22 mouse cellular contexts compared by ENCODE assay signal in genomic region chr2:30592391-30592790, GRCm38 (mm10). TPM values are rescaled to one million over a fixed set of nuclear protein-coding genes. Genes with fewer than 3 reads are reported as not detected.
DNase-seq lines count a peak whose midpoint lies in the region; ATAC-seq lines count a peak whose summit lies in the region.
"Had no signal": no experiment of that assay in that cellular context is flagged by ENCODE, and none has a peak within 500 bp of the region (broad histone marks: within the 10 kb centered on the region; RNA-seq: fewer than 3 reads in every experiment).

No protein-coding gene starts in this region.

- no peaks in the 10 kb centered on the region for H3K27me3 ChIP-seq in forebrain, embryonic 14.5 days (replicated peaks; ENCODE audit: control insufficient read depth, insufficient read depth, low read length)
- no peaks in the 10 kb centered on the region for H3K27me3 ChIP-seq in forebrain, embryonic 16.5 days (replicated peaks; ENCODE audit: control insufficient read depth, insufficient read depth, low read length)
- H3K27me3 ChIP-seq in heart, embryonic 12.5 days (replicated peaks): no peaks in the 10 kb centered on the region
- H3K27me3 ChIP-seq: embryonic facial prominence, embryonic 12.5 days; heart, embryonic 13.5 days; intestine, embryonic 15.5 days; kidney, embryonic 15.5 days had no signal

- no peak overlapping the region for H3K4me2 ChIP-seq in forebrain, embryonic 14.5 days (ENCODE audit: low read length)
- H3K4me2 ChIP-seq in forebrain, embryonic 16.5 days (ENCODE audit: low read length): no peak overlapping the region
- H3K4me2 ChIP-seq in heart, embryonic 12.5 days: no peak overlapping the region
- H3K4me2 ChIP-seq: embryonic facial prominence, embryonic 12.5 days; heart, embryonic 13.5 days; intestine, embryonic 15.5 days; kidney, embryonic 15.5 days; liver, embryonic 11.5 days had no signal

- no peaks in the 10 kb centered on the region for H3K36me3 ChIP-seq in forebrain, embryonic 14.5 days (ENCODE audit: control insufficient read depth, insufficient read depth, low read length)
- H3K36me3 ChIP-seq in forebrain, embryonic 16.5 days (ENCODE audit: control insufficient read depth, insufficient read depth): no peaks in the 10 kb centered on the region
- H3K36me3 ChIP-seq in heart, embryonic 12.5 days: no peaks in the 10 kb centered on the region
- H3K36me3 ChIP-seq: embryonic facial prominence, embryonic 12.5 days; heart, embryonic 13.5 days; intestine, embryonic 15.5 days; kidney, embryonic 15.5 days had no signal

- peaks cover 20% of the 10 kb centered on the region for H3K4me1 ChIP-seq in forebrain, embryonic 14.5 days (ENCODE audit: control insufficient read depth, insufficient read depth, low read length)
- peaks cover 29% of the 10 kb centered on the region for H3K4me1 ChIP-seq in forebrain, embryonic 16.5 days (replicated peaks; ENCODE audit: control insufficient read depth, insufficient read depth, low read length)
- peaks cover 41% of the 10 kb centered on the region for H3K4me1 ChIP-seq in heart, embryonic 12.5 days (replicated peaks)

- 0 out of 2 replicates have a peak overlapping the region, but pooled peaks have one; percentile 99 for H3K27ac ChIP-seq in forebrain, embryonic 14.5 days (ENCODE audit: low read depth, low read length)
- H3K27ac ChIP-seq in forebrain, embryonic 16.5 days (ENCODE audit: low read length): no peak overlapping the region
- no peak overlapping the region; the same call in 1 of the 2 replicates for H3K27ac ChIP-seq in heart, embryonic 12.5 days (ENCODE audit: poor library complexity, severe bottlenecking)
- H3K27ac ChIP-seq: heart, embryonic 13.5 days; intestine, embryonic 15.5 days had no signal

- H3K4me3 ChIP-seq in forebrain, embryonic 14.5 days (ENCODE audit: low read depth, low read length): no peak overlapping the region
- H3K4me3 ChIP-seq in forebrain, embryonic 16.5 days (replicated peaks; ENCODE audit: low read length): no peak overlapping the region
- H3K4me3 ChIP-seq in heart, embryonic 12.5 days: no peak overlapping the region
- H3K4me3 ChIP-seq: embryonic facial prominence, embryonic 12.5 days; heart, embryonic 13.5 days; intestine, embryonic 15.5 days; kidney, embryonic 15.5 days had no signal

- no peak overlapping the region for H3K9ac ChIP-seq in forebrain, embryonic 14.5 days (ENCODE audit: low read length)
- no peak overlapping the region for H3K9ac ChIP-seq in forebrain, embryonic 16.5 days (replicated peaks; ENCODE audit: low read depth, low read length)
- 0 out of 2 replicates have a peak overlapping the region, but pooled peaks have one; percentile 7 for H3K9ac ChIP-seq in heart, embryonic 12.5 days
- H3K9ac ChIP-seq: embryonic facial prominence, embryonic 12.5 days; heart, embryonic 13.5 days; intestine, embryonic 15.5 days; kidney, embryonic 15.5 days had no signal

- ATAC-seq in forebrain, embryonic 14.5 days: no peak
- no peak for ATAC-seq in forebrain, embryonic 16.5 days
- ATAC-seq in heart, embryonic 12.5 days (ENCODE audit: insufficient number of reproducible peaks, low FRiP score): no peak
- ATAC-seq: intestine, embryonic 15.5 days had no signal

- no peaks in the 10 kb centered on the region for H3K9me3 ChIP-seq in forebrain, embryonic 14.5 days (replicated peaks; ENCODE audit: control insufficient read depth, low read length)
- no peaks in the 10 kb centered on the region for H3K9me3 ChIP-seq in forebrain, embryonic 16.5 days (ENCODE audit: control insufficient read depth, low read length)
- no peaks in the 10 kb centered on the region for H3K9me3 ChIP-seq in heart, embryonic 12.5 days (replicated peaks)
- H3K9me3 ChIP-seq: embryonic facial prominence, embryonic 12.5 days; heart, embryonic 13.5 days; intestine, embryonic 15.5 days; kidney, embryonic 15.5 days had no signal

- DNase-seq in forebrain, embryonic 14.5 days (ENCODE audit: low spot score): no peak
- no peak for DNase-seq in heart, adult 8-10 months (ENCODE audit: low spot score)
- DNase-seq in layer of hippocampus, postnatal 10 days (ENCODE audit: low spot score in 2 of 2): peak; percentile 5 to 9
- no peak for DNase-seq in layer of hippocampus, postnatal 14 days (ENCODE audit: low spot score in 2 of 2)
- DNase-seq in ovary, postnatal 36 days (ENCODE audit: low spot score): peak; percentile 3
- DNase-seq in ovary, postnatal 14 days (ENCODE audit: low spot score): no peak
- DNase-seq: adrenal gland, postnatal 25 days; B cell, adult 2 months; cerebellum, adult 11 months; gastrocnemius, postnatal 25 days; lung, adult 18-20 months; lung, postnatal 14 days; right cerebral cortex, postnatal 25 days; thymus, postnatal 36 days had no signal

- 79% methylated on average over 6 of the region's 6 CpGs for WGBS in forebrain, embryonic 14.5 days
- 73% methylated on average over 6 of the region's 6 CpGs for WGBS in forebrain, embryonic 16.5 days
- 64% methylated on average over 6 of the region's 6 CpGs for WGBS in heart, embryonic 12.5 days

RNA-seq across cellular contexts. Expression of gene Cstad, which starts 2.4 kb away (rescaled TPM):
- 0.64 and 1.2 TPM in 2 replicates for polyA plus RNA-seq in forebrain, embryonic 14.5 days (2014; fragmentation: Nextera tagmentation; extraction: Ambion mirVana)
- 0.89 and 0.93 TPM in 2 replicates for polyA plus RNA-seq in forebrain, embryonic 16.5 days (2015; fragmentation: Nextera tagmentation; extraction: Ambion mirVana)
- 1.4 and 2.0 TPM in 2 replicates for polyA plus RNA-seq in heart, embryonic 12.5 days (2016; fragmentation: Nextera tagmentation; extraction: Ambion mirVana)
- total RNA-seq in heart, adult 8-10 months (2022): 1 to 10 TPM in 3 of 4 experiments, under 1 TPM in 1; 0.69 to 2.3 (median 1.5) TPM
- 1 to 10 TPM; 4.0 to 6.5 TPM for total RNA-seq in layer of hippocampus, postnatal 10 days (2021)
- total RNA-seq in layer of hippocampus, postnatal 14 days (2021): 1 to 10 TPM; 7.5 to 9.3 TPM
- total RNA-seq: monocyte, adult 5-6 weeks had no signal
- polyA plus RNA-seq: liver, embryonic 11.5 days had no signal

Comparison
In these comparisons a context has a peak if more than half of its experiments do, and no peak if none do; other contexts are left out.
1. DNase-seq: peak in layer of hippocampus, postnatal 10 days (2 of 2) and ovary, postnatal 36 days (single experiment); none in forebrain, embryonic 14.5 days (single experiment), heart, adult 8-10 months (single experiment), layer of hippocampus, postnatal 14 days (0 of 2) and ovary, postnatal 14 days (single experiment).